Mouse (Mus musculus): ENCODE data around the gene Tm7sf3. TPM values are rescaled to one million over a fixed set of nuclear protein-coding genes. Genes with fewer than 3 reads are reported as not detected.
"Not testable (repeated sequence)": the region's sequence is repeated elsewhere in the genome, so short reads cannot be mapped to it uniquely, and the experiment has no call there.

Gene Tm7sf3
- polyA plus RNA-seq, 1 experiment from 2014 or later = 32.7 TPM

DNA sequence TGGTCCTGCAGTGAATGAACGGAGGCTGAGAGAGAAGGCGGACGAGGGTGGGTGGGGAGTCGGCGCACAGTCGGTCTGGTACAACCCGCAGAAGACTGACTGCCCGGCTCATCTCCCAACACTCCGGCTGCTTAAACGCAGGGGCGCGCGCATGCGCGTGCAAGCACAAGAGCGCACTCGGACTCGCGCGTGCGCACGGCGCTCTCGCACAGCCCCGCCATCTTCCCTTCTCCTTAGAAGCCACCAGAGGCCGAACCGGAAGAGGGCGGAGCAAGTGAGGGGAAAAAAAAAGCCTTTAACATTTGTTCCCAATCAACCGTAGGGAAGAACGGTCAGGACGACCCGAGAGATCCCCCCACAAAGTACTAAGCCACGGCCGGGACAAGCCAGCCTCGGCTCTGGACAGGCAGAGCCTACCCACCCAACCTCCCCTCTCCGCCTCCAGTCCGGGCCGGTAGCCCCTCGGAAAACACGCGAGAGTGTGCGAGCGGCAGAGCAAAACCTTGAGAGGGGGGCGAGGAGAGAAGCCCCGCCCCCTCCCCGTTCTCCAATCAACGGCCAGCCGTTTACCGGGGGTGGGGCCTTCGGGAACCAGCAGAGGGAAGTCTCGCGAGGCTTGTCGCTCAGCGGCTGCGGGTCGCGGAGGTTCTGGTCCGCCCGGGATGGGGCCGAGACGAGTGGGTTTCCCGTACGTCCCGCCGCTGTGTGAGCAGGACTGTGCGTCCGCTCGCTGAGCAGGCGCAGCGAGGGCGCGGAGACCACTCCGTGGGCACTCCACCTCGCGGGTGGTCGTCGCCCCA lies 65.1 kb downstream of the Tm7sf3 start, which contains the start of gene Ints13:
Gene Ints13, minus strand, starts transcription at position 526 of the 800 bp plus-strand sequence.
- Histone ChIP-seq H3K9me3 (replicated peaks; ENCODE audit: control insufficient read depth, low read length, poor library complexity, severe bottlenecking) (no peaks in the 10 kb centered on the region), H3K4me1 (ENCODE audit: control insufficient read depth, insufficient read depth, low read length) (peaks cover 38% of the 10 kb centered on the region), H3K27me3 (ENCODE audit: control insufficient read depth, insufficient read depth, low read depth, low read length) (no peaks in the 10 kb centered on the region), H3K27ac (ENCODE audit: low read length) (peak within 1 kb of the TSS; percentile 97), H3K4me2 (ENCODE audit: low read length) (peak within 1 kb of the TSS; percentile 91), H3K9ac (ENCODE audit: low read depth, low read length) (peak within 1 kb of the TSS; percentile 92), H3K36me3 (ENCODE audit: control insufficient read depth, insufficient read depth, low read length) (no peaks in the 10 kb centered on the region), H3K4me3 (ENCODE audit: low read depth, low read length) (peak within 1 kb of the TSS; percentile 84)
- ATAC-seq = peak; percentile 96
- under 1% methylated on average over 76 of the region's 77 CpGs for WGBS

DNA sequence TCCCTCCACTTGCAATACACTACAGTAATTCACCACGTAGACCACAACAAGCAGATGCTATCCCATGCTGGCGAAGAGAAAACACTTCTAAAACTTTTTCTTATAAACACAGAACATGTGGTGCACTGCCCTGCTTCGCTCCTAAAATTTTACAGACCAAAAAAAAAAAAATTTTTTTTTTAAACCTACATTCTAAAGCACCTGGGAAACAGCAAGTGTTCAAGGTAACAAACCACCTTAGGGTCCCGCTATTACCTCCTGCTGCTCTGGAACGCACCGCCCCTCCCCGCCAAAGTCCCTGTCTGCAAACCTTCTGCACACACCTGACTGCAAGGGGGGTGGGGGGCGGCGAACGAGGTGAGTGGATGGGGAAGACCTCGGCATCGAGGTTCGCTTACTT lies 65.7 kb downstream of the Tm7sf3 start, which contains the start of gene Fgfr1op2:
Gene Fgfr1op2, plus strand, starts transcription at position 301 of the 400 bp plus-strand sequence.
- no peak for ATAC-seq
- peak within 1 kb of the TSS; percentile 97 for H3K27ac ChIP-seq (ENCODE audit: low read length)

DNA sequence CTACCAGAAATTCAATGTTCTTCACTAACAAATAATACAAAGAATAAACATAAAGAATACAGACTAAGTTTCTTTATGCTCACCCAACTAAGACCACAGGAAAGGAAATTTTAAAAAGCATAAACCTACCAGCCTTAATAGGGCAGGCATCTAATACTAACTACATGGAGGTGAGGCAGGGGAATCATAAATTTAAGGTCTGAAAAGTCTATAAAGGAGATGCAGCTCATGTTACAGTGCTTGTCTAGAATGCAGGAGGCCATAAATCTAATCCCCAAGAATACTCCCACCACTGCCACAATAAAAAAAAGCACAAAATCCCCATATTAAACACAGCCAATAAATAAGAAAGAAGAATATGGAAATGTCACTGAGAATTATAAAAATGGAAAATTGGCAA lies 70.6 kb downstream of the Tm7sf3 start:
- Histone ChIP-seq H3K27me3 (ENCODE audit: control insufficient read depth, insufficient read depth, low read depth, low read length) (no peaks in the 10 kb centered on the region), H3K27ac (ENCODE audit: low read length) (no peak overlapping the region), H3K9me3 (replicated peaks; ENCODE audit: control insufficient read depth, low read length, poor library complexity, severe bottlenecking) (no peaks in the 10 kb centered on the region), H3K4me1 (ENCODE audit: control insufficient read depth, insufficient read depth, low read length) (peaks cover 26% of the 10 kb centered on the region), H3K4me3 (ENCODE audit: low read depth, low read length) (no peak overlapping the region), H3K4me2 (ENCODE audit: low read length) (no peak overlapping the region), H3K9ac (ENCODE audit: low read depth, low read length) (no peak overlapping the region), H3K36me3 (ENCODE audit: control insufficient read depth, insufficient read depth, low read length) (no peaks in the 10 kb centered on the region)
- no peak for ATAC-seq

More for the DNA sequence above, 65.7 kb downstream of the Tm7sf3 start, which contains the start of gene Fgfr1op2:
- 1% methylated on average over 13 of the region's 13 CpGs for WGBS
- Histone ChIP-seq H3K36me3 (ENCODE audit: control insufficient read depth, insufficient read depth, low read length) (no peaks in the 10 kb centered on the region), H3K9ac (ENCODE audit: low read depth, low read length) (peak within 1 kb of the TSS; percentile 92), H3K4me1 (ENCODE audit: control insufficient read depth, insufficient read depth, low read length) (peaks cover 38% of the 10 kb centered on the region), H3K27me3 (ENCODE audit: control insufficient read depth, insufficient read depth, low read depth, low read length) (no peaks in the 10 kb centered on the region), H3K9me3 (replicated peaks; ENCODE audit: control insufficient read depth, low read length, poor library complexity, severe bottlenecking) (no peaks in the 10 kb centered on the region), H3K4me3 (ENCODE audit: low read depth, low read length) (peak within 1 kb of the TSS; percentile 84), H3K4me2 (ENCODE audit: low read length) (peak within 1 kb of the TSS; percentile 91)

DNA sequence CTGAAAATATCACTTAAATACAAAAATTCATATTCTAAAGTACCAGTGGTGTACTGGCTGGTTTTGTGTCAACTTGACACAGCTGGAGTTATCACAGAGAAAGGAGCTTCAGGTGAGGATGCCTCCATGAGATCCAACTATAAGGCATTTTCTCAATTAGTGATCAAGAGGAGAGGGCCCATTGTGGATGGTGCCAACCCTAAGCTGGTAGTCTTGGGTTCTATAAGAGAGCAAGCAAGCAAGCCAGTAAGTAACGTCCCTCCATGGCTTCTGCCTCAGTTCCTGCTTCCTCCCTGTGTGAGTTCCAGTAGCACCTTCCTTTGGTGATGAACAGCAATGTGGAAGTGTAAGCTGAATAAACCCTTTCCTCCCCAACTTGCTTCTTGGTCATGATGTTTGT lies 80.2 kb downstream of the Tm7sf3 start:
- not testable (repeated sequence) for H3K9ac ChIP-seq (ENCODE audit: low read depth, low read length); H3K9me3 ChIP-seq (replicated peaks; ENCODE audit: control insufficient read depth, low read length, poor library complexity, severe bottlenecking); H3K27me3 ChIP-seq (ENCODE audit: control insufficient read depth, insufficient read depth, low read depth, low read length); H3K4me2 ChIP-seq (ENCODE audit: low read length); H3K4me3 ChIP-seq (ENCODE audit: low read depth, low read length); H3K4me1 ChIP-seq (ENCODE audit: control insufficient read depth, insufficient read depth, low read length); H3K27ac ChIP-seq (ENCODE audit: low read length); ATAC-seq
- 96% methylated on average over 1 of the region's 1 CpGs for WGBS
- peaks cover 24% of the 10 kb centered on the region for H3K36me3 ChIP-seq (ENCODE audit: control insufficient read depth, insufficient read depth, low read length)

Other genes starting within 250 kb of the Tm7sf3 start
- gene Itpr2, start 140.6 kb downstream of the Tm7sf3 start, polyA plus RNA-seq (2015; fragmentation: Nextera tagmentation; extraction: Ambion mirVana) = 6.9 and 9.0 TPM in 2 replicates
- gene Fgfr1op2, start 65.6 kb downstream of the Tm7sf3 start, polyA plus RNA-seq (2015; fragmentation: Nextera tagmentation; extraction: Ambion mirVana) = 37.9 and 39.6 TPM in 2 replicates
- gene Ints13, start 65.0 kb downstream of the Tm7sf3 start, polyA plus RNA-seq (2015; fragmentation: Nextera tagmentation; extraction: Ambion mirVana) = 40.3 and 53.9 TPM in 2 replicates
- gene Med21, start 277 bp downstream of the Tm7sf3 start, polyA plus RNA-seq (2015; fragmentation: Nextera tagmentation; extraction: Ambion mirVana) = 105 and 108 TPM in 2 replicates
- 14.4 and 15.8 TPM in 2 replicates for gene Stk38l, start 82.2 kb upstream of the Tm7sf3 start, polyA plus RNA-seq (2015; fragmentation: Nextera tagmentation; extraction: Ambion mirVana)
- gene Arntl2, start 153.2 kb upstream of the Tm7sf3 start, polyA plus RNA-seq (2015; fragmentation: Nextera tagmentation; extraction: Ambion mirVana) = 2.9 and 4.2 TPM in 2 replicates
- gene Smco2, start 207.3 kb upstream of the Tm7sf3 start, polyA plus RNA-seq (2015; fragmentation: Nextera tagmentation; extraction: Ambion mirVana) = not detected in 2 replicates
- 19.6 and 22.1 TPM in 2 replicates for gene Ppfibp1, start 245.7 kb upstream of the Tm7sf3 start, polyA plus RNA-seq (2015; fragmentation: Nextera tagmentation; extraction: Ambion mirVana)

Measured in midbrain, embryonic 16.5 days (tissue).